Mouse (Mus musculus): Measurements from ENCODE around the gene Mcub. TPM values are rescaled to one million over a fixed set of nuclear protein-coding genes. Genes with fewer than 3 reads are reported as not detected.

The Mcub gene
- total and polyA plus RNA-seq, 3 experiments, result 1.6 to 2.2 (median 2.1) TPM

DNA sequence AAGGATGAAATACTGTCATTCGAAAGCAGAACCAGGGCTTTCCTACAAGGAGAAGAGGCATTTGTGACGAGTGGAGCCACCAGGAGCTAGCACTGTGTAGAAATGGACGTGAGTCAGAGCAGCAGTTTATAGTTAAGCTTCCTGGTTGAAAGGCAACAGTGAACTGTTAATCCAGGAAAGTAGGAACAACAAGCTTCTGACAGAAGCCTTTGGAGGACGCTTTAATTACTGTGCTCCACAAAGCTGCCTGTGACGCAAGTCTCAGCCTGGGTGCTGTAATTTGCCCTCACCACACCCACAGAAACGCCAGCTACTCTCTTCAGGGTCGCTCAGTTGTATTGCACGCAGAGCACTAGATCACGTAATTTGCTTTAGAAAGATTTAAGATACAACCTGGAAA is 33.4 kb downstream of the Mcub start:
- Histone ChIP-seq H3K36me3 (ENCODE audit: control insufficient read depth, insufficient read depth, low read length) (no peaks in the 10 kb centered on the region), H3K4me1 (ENCODE audit: control insufficient read depth, insufficient read depth, low read length) (no peaks in the 10 kb centered on the region; the same call in 1 of the 2 replicates), H3K79me2 (replicated peaks; ENCODE audit: control insufficient read depth, insufficient read depth, low read length) (no peaks in the 10 kb centered on the region), H3K27me3 (ENCODE audit: control insufficient read depth, insufficient read depth, low read length) (no peaks in the 10 kb centered on the region), H3K9ac (ENCODE audit: low read depth, low read length) (no peak overlapping the region), H3K4me3 (no peak overlapping the region), H3K27ac (no peak overlapping the region)
- intact Hi-C loops (cut with DNase I), result no loop called here
- 65% methylated on average over 9 of the region's 9 CpGs for WGBS
- no peak for DNase-seq
- TF ChIP-seq POLR2A (IDR thresholded peaks at IDR 0.05; ENCODE audit: insufficient read depth, low read depth, low read length), result no peak
- TF ChIP-seq CTCF (IDR thresholded peaks at IDR 0.05), result no peak
- no peak for TF ChIP-seq EP300 (IDR thresholded peaks at IDR 0.05; ENCODE audit: insufficient read depth, low read depth, low read length)

DNA sequence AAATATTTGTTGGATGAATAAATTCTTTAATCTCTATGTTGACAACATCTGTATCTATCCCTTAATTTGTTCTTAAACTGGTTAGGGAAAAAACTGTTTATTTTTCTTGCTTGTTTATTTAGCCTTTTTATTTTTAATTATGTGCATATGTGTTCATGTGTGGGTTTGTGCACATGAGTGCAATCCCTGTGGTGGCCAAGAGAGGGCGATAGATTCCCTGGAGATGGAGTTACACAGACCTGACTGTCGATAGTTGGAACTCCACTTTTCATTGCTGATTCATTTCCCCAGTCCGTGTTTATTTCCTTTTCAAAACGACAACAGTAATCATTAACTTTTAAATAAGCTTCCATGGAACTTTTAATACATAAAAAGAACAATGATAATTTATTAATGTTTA is 37.6 kb downstream of the Mcub start:
- DNase-seq, result no peak
- WGBS, result 48% methylated on average over 4 of the region's 4 CpGs
- no peak overlapping the region for H3K9ac ChIP-seq (ENCODE audit: low read depth, low read length)
- H3K4me3 ChIP-seq, result no peak overlapping the region
- H3K4me1 ChIP-seq (ENCODE audit: control insufficient read depth, insufficient read depth, low read length), result no peaks in the 10 kb centered on the region
- H3K36me3 ChIP-seq (ENCODE audit: control insufficient read depth, insufficient read depth, low read length), result no peaks in the 10 kb centered on the region
- TF ChIP-seq CTCF (IDR thresholded peaks at IDR 0.05) (peak; percentile 50), EP300 (IDR thresholded peaks at IDR 0.05; ENCODE audit: insufficient read depth, low read depth, low read length) (no peak)
- H3K79me2 ChIP-seq (replicated peaks; ENCODE audit: control insufficient read depth, insufficient read depth, low read length), result no peaks in the 10 kb centered on the region
- intact Hi-C loops (cut with DNase I), result no loop called here
- no peak overlapping the region for H3K27ac ChIP-seq
- no peaks in the 10 kb centered on the region for H3K27me3 ChIP-seq (ENCODE audit: control insufficient read depth, insufficient read depth, low read length)

DNA sequence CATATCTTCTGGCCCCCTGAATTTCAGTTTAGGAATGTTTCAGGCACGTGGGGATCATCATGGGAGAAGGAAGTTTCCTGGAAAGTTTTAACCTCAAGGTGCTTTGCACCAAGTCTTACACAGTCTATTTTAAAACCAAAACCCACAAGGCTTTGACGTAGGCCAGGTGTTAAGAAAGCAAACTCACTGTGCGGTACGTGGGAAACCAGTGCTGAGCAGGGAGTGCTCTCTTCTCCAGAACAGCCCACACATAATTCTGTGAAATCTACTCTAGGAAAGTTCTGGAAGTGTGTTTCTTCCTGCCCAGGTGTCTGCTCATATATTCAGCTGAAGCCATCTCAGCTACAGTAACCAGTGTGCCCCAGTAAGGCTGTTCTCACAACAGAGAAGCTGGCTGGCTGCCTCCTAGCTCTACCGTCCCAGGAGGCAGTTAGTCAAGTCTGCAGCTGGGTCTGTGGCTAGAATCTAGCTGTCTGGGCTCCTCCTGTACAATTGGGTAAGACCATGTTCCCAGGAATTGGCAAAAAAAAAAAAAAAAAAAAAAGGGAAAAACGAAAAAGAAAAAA is 39.7 kb downstream of the Mcub start:
- TF ChIP-seq CTCF (IDR thresholded peaks at IDR 0.05) (no peak), EP300 (IDR thresholded peaks at IDR 0.05; ENCODE audit: insufficient read depth, low read depth, low read length) (no peak), POLR2A (IDR thresholded peaks at IDR 0.05; ENCODE audit: insufficient read depth, low read depth, low read length) (no peak)
- Histone ChIP-seq H3K79me2 (replicated peaks; ENCODE audit: control insufficient read depth, insufficient read depth, low read length) (no peaks in the 10 kb centered on the region), H3K27ac (no peak overlapping the region), H3K9ac (ENCODE audit: low read depth, low read length) (no peak overlapping the region), H3K4me3 (no peak overlapping the region), H3K27me3 (ENCODE audit: control insufficient read depth, insufficient read depth, low read length) (no peaks in the 10 kb centered on the region), H3K4me1 (ENCODE audit: control insufficient read depth, insufficient read depth, low read length) (no peaks in the 10 kb centered on the region), H3K36me3 (ENCODE audit: control insufficient read depth, insufficient read depth, low read length) (no peaks in the 10 kb centered on the region)
- intact Hi-C loops (cut with DNase I), result no loop called here
- WGBS, result 59% methylated on average over 6 of the region's 6 CpGs
- peak; percentile 33 to 37 for DNase-seq

DNA sequence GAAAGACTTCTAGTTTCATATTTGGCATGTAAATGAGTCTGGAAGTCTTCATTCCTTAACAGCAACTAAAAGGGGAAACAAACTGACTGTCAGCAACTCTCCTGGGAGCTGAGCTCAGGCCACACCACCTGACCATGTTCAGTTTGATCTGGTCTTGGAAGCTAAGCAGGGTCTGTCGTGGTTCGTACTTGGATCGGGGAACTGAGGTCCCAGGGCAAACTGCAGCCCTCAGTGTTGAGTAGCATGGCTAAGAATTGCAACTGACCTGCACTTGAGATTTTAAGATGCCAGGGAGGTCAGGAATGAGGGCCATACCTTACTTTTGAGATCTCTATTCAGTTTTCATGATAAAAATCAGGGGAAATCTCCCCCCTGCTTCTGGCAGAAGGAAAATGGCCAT is 44.1 kb downstream of the Mcub start:
- DNase-seq, result no peak
- WGBS, result 80% methylated on average over 3 of the region's 3 CpGs

DNA sequence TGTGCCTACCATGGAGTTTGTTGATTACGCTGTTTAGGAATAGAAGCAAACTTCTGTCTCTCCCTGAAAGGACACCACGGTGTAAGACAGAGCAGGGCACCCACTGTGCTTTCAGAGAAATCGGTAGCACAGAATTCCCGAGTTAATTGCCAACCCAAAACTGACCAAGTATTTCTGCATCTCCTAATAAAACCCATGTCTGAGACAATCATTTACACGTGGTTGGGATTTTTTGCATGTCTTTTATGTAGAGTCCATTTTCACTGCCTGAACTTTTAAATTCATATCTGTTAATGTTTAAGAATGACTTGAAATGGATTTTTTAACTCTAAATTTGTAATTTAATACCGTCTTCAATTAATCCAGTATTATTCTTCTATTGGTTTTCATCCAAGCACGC is 46.4 kb downstream of the Mcub start:
- no peak for DNase-seq
- TF ChIP-seq POLR2A (IDR thresholded peaks at IDR 0.05; ENCODE audit: insufficient read depth, low read depth, low read length), result no peak
- TF ChIP-seq CTCF (IDR thresholded peaks at IDR 0.05), result no peak
- TF ChIP-seq EP300 (IDR thresholded peaks at IDR 0.05; ENCODE audit: insufficient read depth, low read depth, low read length), result no peak
- no peak overlapping the region for H3K4me3 ChIP-seq
- H3K27ac ChIP-seq, result no peak overlapping the region
- H3K27me3 ChIP-seq (ENCODE audit: control insufficient read depth, insufficient read depth, low read length), result no peaks in the 10 kb centered on the region
- no peaks in the 10 kb centered on the region for H3K79me2 ChIP-seq (replicated peaks; ENCODE audit: control insufficient read depth, insufficient read depth, low read length)
- intact Hi-C loops (cut with DNase I), result no loop called here
- no peaks in the 10 kb centered on the region for H3K36me3 ChIP-seq (ENCODE audit: control insufficient read depth, insufficient read depth, low read length)
- no peaks in the 10 kb centered on the region for H3K4me1 ChIP-seq (ENCODE audit: control insufficient read depth, insufficient read depth, low read length)
- 83% methylated on average over 7 of the region's 7 CpGs for WGBS
- no peak overlapping the region for H3K9ac ChIP-seq (ENCODE audit: low read depth, low read length)

More for the DNA sequence above, 44.1 kb downstream of the Mcub start:
- no peaks in the 10 kb centered on the region for H3K79me2 ChIP-seq (replicated peaks; ENCODE audit: control insufficient read depth, insufficient read depth, low read length)
- no peak overlapping the region for H3K4me3 ChIP-seq
- no peaks in the 10 kb centered on the region for H3K27me3 ChIP-seq (ENCODE audit: control insufficient read depth, insufficient read depth, low read length)
- H3K4me1 ChIP-seq (ENCODE audit: control insufficient read depth, insufficient read depth, low read length), result no peaks in the 10 kb centered on the region
- intact Hi-C loops (cut with DNase I), result no loop called here
- no peaks in the 10 kb centered on the region for H3K36me3 ChIP-seq (ENCODE audit: control insufficient read depth, insufficient read depth, low read length)
- no peak overlapping the region for H3K27ac ChIP-seq
- H3K9ac ChIP-seq (ENCODE audit: low read depth, low read length), result no peak overlapping the region
- TF ChIP-seq POLR2A (IDR thresholded peaks at IDR 0.05; ENCODE audit: insufficient read depth, low read depth, low read length) (no peak), CTCF (IDR thresholded peaks at IDR 0.05) (no peak)

DNA sequence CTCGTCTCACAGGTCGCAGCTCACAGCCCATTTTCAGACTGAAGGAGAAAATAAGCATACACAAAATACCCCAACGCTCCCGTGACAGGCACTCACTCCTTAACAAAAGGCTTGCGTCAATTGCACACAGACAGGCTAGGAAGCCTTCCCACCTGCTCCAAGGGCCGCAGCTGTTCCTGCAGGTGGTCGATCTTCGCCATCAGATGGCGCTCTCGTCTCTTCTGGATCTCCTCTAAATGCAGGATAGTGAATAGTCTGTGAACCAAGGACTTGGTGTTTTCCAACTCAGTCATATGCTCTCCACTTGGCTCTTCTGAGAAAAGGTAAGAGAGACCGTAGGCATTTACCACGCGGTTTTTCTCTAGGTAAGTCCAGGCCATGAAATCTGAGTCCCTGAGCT is 51.6 kb downstream of the Mcub start:
- Histone ChIP-seq H3K27ac (no peak overlapping the region), H3K4me3 (no peak overlapping the region), H3K36me3 (ENCODE audit: control insufficient read depth, insufficient read depth, low read length) (no peaks in the 10 kb centered on the region), H3K79me2 (replicated peaks; ENCODE audit: control insufficient read depth, insufficient read depth, low read length) (no peaks in the 10 kb centered on the region), H3K9ac (ENCODE audit: low read depth, low read length) (no peak overlapping the region), H3K27me3 (ENCODE audit: control insufficient read depth, insufficient read depth, low read length) (no peaks in the 10 kb centered on the region), H3K4me1 (ENCODE audit: control insufficient read depth, insufficient read depth, low read length) (no peaks in the 10 kb centered on the region)
- intact Hi-C loops (cut with DNase I), result loop anchor here (1.0 kb wide), 1 partner anchor 162 kb away; no protein-coding TSS in a partner anchor
- 21% methylated on average over 13 of the region's 13 CpGs for WGBS
- DNase-seq, result peak; percentile 47 to 68
- TF ChIP-seq CTCF (IDR thresholded peaks at IDR 0.05), result peak; percentile 87
- TF ChIP-seq POLR2A (IDR thresholded peaks at IDR 0.05; ENCODE audit: insufficient read depth, low read depth, low read length), result no peak

All from heart, adult 2 months (tissue).